Mouse (Mus musculus): ENCODE results near the gene E430018J23Rik.
A peak's percentile ranks its signal among the peaks of the same experiment; 100 is the strongest.
"Not testable (repeated sequence)": the region's sequence is repeated elsewhere in the genome, so short reads cannot be mapped to it uniquely, and the experiment has no call there.

E430018J23Rik gene

DNA sequence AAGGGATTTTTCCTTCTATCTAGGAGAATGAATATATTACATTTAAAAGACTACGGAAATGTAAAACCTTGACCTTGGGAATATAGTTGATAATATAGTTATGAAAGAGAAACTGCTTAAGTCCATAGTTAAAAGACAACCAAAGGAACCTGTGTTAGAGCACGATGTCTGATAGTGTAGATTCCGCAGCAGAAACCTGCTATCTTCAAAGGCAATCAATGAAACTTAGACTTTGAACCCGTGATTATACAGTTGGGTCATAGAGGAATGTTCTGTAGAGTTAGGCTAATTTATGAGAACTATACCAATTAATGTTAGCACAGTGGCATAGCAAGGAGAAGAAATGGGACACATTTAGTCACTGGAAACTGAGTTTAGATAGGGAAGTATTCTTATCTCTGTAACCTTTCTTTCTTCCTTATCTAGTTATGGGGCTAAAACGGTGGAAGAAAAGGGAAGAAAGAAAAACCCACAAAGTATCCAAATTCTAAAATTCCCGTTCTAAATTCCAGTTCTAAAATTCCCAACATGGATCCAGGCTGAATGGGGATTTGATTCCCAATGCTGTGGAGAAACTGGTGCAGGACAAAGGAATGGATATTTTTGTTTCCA lies 15.0 kb downstream of the E430018J23Rik start:
- DNase-seq (ENCODE audit: low read depth, low spot score): no peak

DNA sequence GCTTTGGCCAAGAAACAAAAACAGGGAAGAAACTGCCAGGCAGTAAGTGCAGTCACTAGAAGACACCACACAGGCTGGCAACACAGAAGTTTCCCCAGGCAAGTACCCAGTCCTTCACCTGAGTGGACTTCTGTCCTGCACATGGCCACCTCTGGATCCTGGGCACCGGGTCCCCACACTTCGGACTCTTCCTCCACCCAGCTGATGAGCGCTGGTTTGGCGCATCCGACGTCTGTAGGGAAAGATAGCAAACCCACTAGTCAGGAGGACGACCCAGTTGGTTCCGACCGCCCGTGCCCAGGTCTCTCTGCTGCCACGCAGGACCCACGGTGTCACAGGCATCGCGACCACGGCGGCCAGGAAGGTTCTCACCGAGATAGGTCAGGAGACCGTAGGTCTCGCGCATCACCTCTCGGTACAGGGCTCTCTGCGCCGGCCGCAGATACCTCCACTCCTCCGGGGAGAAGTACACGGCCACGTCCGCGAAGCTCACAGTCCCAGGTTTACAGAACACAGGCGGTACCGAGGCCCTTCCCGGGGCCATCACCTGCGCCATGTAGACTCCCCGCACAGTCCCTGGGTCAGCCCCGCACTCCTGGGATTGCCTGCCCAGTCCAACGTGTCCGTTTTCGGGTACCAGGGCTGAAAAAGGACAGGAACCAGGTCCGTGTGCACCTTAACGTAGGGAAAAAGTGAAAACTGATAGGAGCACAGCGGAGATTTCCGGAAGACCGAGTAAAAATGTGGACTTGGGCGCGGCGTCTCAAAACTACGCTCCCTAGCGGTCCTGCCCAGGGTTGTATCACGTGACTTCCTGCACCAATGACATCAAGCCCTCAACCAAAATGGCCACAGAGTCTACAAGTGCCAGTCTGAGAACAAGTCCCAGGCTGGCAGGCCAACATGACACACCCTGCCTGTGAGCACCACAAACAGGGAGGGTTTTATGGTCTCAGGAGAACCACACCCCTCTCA lies 17.9 kb downstream of the E430018J23Rik start, which contains the start of gene Zfp747:
TSS of gene Zfp747 (minus strand) at position 780 of the 975 bp plus-strand sequence.
- peak; percentile 82 for DNase-seq (ENCODE audit: low read depth, low spot score)

- not testable (repeated sequence) for DNase-seq (ENCODE audit: low read depth, low spot score)
Measured at GRCm38 (mm10) chr7:127371870-127372269, 21.6 kb downstream of the E430018J23Rik start.

DNA sequence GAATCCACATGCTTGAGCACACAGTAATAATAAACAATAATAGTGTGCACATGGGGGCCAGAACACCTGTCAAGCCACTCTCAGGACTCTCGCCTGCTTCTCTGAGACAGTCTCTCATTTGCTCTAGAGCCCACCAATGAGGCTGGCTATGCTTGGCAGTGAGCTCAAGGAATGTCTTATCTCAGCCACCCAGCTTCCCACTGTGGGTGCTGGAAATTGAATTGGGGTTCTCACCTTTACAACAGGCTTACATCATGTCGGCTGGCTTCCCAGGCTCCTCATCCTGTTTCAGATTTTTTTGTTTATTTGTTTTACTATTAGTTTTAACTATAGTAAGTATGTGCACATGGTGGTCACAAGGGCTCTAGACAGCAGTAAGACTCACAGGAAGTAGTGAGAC lies 22.2 kb downstream of the E430018J23Rik start:
- DNase-seq (ENCODE audit: low read depth, low spot score): no peak

DNA sequence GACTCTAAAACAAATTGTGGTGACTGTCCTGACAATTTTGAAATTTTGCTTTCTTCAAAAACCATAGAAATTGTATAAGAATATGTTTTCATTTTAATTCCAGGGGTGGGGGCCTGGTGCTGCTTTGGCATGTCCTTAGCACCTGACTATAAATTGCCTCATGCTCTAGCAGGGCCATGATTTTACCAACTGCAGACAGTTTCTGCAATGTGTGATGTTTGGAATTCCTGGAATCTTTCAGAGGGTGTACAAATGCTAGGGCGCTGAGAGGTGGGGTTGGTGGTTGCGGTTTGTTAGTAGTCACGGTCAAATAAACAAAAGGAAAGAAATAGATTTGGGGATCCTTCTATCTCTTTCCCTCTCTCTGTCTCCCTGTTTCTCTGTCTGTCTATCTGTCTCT lies 27.2 kb downstream of the E430018J23Rik start:
- DNase-seq (ENCODE audit: low read depth, low spot score): no peak

- no peak for DNase-seq (ENCODE audit: low read depth, low spot score)
Measured at GRCm38 (mm10) chr7:127364166-127364565, 29.3 kb downstream of the E430018J23Rik start.

DNA sequence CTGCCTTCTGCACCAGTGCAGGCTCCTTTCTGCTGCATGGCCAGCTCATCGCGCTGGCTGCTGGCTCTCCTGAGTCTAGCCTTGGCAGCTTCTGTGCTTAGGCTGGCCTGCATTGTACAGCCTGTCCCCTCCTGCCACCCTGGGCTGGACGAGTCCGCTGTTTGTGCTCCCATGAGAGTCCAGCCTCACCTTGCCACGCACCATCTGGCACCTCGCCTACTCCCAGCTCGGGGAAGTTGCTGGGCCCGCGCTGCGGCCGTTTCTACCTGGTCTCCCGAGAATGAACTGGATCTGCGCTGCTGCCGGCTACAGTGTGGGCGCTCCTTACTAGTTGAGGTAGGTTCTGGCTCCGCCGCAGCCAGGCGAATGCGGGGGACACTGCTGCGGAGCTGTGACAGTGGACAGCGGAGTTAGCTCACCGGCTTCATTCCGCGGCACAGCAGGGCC lies 29.9 kb downstream of the E430018J23Rik start:
- DNase-seq (ENCODE audit: low read depth, low spot score): no peak

DNA sequence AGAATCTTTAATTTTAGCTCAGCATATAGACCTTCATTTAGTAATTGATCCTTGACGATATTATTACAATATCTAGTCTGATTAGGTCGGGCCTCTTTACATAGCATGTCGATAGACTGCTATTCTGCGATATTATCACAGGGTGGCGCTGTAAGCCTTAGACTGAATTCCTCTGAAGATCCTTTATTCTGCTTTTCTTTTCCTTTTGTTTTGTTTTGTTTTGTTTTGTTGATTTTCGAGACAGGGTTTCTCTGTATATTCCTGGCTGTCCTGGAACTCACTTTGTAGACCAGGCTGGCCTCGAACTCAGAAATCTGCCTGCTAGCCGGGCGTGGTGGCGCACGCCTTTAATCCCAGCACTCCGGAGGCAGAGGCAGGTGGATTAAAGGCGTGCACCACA lies 31.0 kb downstream of the E430018J23Rik start:
- DNase-seq (ENCODE audit: low read depth, low spot score): not testable (repeated sequence)

DNA sequence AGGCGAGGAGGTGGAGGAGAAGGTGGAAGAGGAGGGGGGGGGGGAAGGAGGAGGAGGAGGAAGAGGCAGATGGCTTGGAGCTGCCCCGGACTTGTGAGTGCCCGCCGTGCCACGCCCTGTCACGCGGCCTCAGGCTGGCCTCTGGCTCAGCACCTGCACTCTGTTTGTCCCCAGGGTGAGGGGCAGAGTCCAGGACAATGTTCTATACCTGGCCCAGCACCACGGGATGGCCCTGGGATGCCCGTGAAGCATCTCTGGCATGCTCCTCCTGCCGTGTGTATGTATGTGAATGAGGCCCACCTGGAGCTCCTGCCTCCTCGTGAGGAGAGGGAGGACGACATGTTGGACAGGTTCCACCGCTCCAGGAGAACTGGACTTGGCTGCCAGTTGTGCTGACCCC lies 32.0 kb downstream of the E430018J23Rik start:
- DNase-seq (ENCODE audit: low read depth, low spot score): no peak

DNA sequence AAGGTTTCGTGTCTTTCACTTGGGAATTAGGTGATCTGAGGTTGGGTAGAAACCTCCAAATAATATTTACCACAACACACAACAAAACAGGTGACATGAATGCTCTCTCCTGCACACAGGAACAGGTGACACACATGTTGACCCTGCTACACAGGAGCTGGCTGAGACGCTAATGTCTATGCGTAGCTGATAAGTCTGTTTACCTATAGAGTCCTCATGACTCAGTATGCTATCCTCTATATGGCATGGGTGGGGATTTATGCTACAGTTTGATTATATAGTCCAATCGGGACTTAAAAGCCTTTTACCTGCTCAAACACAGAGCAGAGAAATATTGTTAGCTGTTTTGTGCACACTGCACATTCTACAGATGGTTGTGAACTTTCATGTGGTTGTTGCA lies 33.2 kb downstream of the E430018J23Rik start:
- no peak for DNase-seq (ENCODE audit: low read depth, low spot score)

- no peak for DNase-seq (ENCODE audit: low read depth, low spot score)
Measured at GRCm38 (mm10) chr7:127358472-127358871, 35.0 kb downstream of the E430018J23Rik start.

- DNase-seq (ENCODE audit: low read depth, low spot score): no peak
Measured at GRCm38 (mm10) chr7:127357871-127358270, 35.6 kb downstream of the E430018J23Rik start.

DNA sequence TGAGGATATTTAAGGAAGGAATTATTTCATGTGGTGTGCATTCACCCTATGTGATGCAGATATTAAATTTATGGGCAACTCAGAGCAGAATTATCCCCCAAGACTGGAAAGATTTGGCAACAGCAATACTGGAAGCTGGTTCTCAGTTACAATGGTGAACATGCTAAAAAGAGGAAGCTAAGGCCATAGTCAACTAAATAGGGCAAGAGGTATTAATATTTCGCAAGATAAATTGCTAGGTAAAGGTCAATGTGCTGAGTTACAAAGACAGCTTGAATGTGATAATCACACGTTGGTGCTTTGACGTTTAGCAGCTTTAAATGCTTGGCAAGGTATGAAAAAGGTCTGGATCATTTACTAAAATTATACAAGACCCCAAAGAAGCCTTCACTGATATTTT lies 37.6 kb downstream of the E430018J23Rik start:
- DNase-seq (ENCODE audit: low read depth, low spot score): no peak

DNA sequence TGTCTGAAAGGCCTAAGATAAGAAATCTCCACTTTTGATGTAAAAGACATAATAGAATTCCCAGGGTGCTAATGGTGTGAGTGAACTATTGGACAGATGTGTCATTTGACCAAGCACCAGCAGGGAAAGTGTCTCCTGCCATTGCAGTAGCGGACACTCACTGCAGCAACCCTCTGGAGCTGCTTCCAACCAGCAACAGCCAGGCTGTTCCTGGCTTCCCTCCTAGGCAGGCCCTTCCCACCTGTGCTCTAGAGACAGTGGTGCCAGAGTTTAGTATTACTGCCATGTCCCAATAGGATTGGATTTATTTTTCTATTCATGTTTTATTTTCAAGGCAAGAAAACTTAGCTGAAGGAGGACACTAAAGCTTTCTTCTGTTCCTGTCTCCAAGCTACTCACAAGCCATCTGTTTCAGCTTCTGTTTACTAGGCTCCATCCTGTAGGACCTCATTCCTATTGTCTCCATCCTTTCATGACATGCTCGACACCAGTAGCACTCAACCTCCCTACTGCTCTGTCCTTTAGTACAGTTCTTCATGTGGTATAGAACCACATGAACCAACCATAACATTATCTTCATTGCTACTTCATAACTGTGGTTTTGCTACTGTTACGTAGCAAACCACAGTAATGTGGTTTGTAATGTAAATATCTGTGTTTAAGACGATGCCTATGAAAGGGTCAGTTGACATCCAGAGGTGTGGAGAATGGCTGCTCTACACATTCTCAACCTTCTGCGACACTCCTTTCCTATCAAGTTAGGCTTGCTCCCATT lies 42.0 kb downstream of the E430018J23Rik start:
- DNase-seq (ENCODE audit: low read depth, low spot score): no peak

- no peak for DNase-seq (ENCODE audit: low read depth, low spot score)
Measured at GRCm38 (mm10) chr7:127346676-127347075, 46.8 kb downstream of the E430018J23Rik start.

DNA sequence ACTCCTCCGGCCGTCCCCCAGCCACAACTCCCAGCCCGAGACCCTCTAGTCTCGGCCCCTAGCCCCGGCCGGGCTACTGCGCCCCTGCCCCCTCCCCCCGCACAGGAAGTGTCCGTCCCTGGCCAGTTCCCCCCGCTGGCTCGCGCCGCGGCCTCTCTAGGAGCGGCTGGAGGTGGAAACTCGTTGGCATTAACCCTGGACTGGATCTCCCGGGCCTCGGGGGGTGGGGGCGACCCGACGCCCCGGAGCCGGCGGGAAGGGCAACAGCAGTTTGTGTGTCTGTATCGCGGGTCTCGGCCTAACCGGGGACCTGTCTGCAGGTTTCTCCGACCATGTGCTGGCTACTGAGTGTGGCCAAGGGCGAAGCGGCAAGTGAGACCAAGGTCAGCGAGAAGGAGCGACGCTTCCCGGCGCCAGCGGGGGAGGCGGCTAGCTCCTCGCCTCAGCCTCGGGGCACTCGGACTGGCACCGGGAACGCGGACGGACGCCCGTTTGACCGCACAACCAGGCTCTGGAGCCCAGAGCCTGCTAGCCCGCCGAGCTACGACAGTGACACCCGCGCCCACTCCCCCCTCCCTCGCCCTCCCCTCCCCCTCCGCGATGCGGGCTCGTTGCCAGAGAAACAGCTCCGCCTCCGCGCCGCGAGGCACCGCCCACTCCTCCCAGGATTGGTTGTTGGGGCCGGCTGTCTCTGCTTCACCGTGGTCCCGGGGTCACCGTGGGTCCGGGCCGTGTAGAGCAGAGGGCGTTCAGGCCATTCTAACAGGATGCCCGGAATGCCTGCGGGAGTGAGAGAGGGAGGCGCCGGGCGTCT lies 47.7 kb downstream of the E430018J23Rik start, which contains the start of gene Zfp768:
TSS of gene Zfp768 (minus strand) at position 78 of the 814 bp plus-strand sequence.
- peak; percentile 90 for DNase-seq (ENCODE audit: low read depth, low spot score)

- peak; percentile 31 for DNase-seq (ENCODE audit: low read depth, low spot score)
Measured at GRCm38 (mm10) chr7:127345092-127345491, 48.3 kb downstream of the E430018J23Rik start.

GRCm38 (mm10) chr7:127344371-127344770 lies 49.1 kb downstream of the E430018J23Rik start:
- DNase-seq (ENCODE audit: low read depth, low spot score): no peak

DNA sequence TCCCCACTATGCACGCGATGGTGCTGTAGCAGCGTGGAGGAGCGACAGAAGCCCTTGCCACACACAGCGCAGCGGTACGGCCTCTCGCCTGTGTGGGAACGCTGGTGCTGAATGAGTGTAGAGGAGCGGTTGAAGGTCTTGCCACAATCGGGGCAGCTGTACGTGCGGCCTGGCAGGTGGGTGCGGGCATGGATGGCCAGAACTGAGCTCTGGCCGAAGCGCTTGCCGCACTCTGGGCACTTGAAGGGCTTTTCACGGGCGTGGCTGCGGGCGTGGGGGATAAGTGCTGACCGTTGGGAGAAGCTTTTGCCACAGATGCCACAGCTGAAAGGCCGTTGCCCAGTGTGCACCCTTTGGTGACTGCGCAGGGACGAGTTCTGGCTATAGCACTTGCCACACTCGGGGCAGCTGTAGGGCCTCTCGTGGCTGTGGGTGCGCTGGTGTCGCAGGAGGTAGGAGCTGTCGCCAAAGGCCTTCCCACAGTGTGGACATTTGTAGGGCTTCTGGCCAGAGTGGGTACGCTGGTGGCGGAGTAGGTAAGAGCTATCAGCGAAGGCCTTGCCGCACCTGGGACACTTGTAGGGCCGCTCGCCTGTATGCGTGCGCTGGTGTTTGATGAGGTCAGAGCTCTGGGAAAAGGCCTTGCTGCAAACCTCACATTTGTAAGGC lies 49.9 kb downstream of the E430018J23Rik start:
- no peak for DNase-seq (ENCODE audit: low read depth, low spot score)

DNA sequence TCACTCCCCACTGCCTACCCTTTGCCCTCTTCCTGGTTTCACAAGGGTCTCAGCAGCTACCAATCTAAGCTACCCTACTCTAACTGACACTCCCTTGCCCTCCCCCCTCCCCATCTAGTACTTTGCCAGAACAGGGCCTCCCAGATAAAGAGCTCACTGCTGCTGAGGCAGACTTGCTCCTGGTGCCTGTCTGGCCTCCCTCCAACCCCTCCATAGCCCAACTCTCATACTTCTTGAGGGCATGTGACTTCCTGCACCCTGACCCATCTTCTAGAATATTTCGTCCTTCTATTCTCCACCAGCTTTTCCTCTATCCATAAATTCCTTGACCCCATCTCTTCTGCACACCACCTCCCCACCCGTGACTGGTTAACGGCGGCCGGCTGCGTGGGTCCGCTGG lies 50.5 kb downstream of the E430018J23Rik start:
- no peak for DNase-seq (ENCODE audit: low read depth, low spot score)
